Mouse (Mus musculus): ENCODE measurements around the gene Hpf1. TPM values are rescaled to one million over a fixed set of nuclear protein-coding genes. Genes with fewer than 3 reads are reported as not detected.

Hpf1 gene
- total and polyA plus RNA-seq, 3 experiments, result 73.2 to 83.5 TPM; not detected in 1

DNA sequence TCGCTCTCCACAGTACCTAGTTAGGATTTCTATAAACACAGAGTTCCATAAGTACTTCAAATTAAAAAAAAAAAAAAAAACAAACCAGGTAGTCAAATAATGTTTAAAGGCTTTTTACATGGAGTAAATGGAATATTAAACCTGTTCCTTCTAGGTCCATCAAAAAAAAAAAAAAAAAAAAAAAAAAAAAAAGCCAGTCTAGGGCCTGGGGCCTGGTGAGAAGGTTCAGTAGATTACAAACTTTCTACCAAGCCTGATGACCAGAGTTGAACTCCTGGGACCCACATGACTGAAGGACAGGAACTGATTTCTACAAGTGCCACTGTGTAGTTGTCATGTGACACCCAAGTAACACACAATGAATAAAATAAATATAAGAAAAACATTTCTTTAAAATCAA lies 61.5 kb downstream of the Hpf1 start:
- Histone ChIP-seq H3K9ac (ENCODE audit: control insufficient read depth, low read depth, low read length, poor library complexity, severe bottlenecking) (no peak overlapping the region; the same call in 1 of the 2 replicates), H3K4me1 (ENCODE audit: control insufficient read depth in 1 of 2, insufficient read depth in 2 of 2, low read length in 2 of 2) (peaks cover 24 to 31% of the 10 kb centered on the region in 2 experiments), H3K79me2 (ENCODE audit: control insufficient read depth, insufficient read depth, low read length, poor library complexity) (peaks cover 46% of the 10 kb centered on the region), H3K36me3 (ENCODE audit: control insufficient read depth in 1 of 2, insufficient read depth in 2 of 2, low read length in 2 of 2) (peaks cover 0 to 49% of the 10 kb centered on the region in 2 experiments; a peak in 3 of 4 replicates), H3K27ac (ENCODE audit: control insufficient read depth, low read depth, low read length) (no peak overlapping the region), H3K9me3 (replicated peaks; ENCODE audit: insufficient read depth, low read length) (no peaks in the 10 kb centered on the region), H3K4me3 (ENCODE audit: control insufficient read depth in 1 of 2, insufficient read depth in 1 of 2, low read depth in 2 of 2, low read length in 2 of 2) (peak overlapping the region in 1 of 2 experiments; percentile 84; a peak in 1 of 4 replicates), H3K27me3 (ENCODE audit: control insufficient read depth in 1 of 2, insufficient read depth in 2 of 2, low read length in 2 of 2) (no peaks in the 10 kb centered on the region)
- TF ChIP-seq ETS1 (IDR thresholded peaks at IDR 0.05; ENCODE audit: low read depth, low read length) (no peak), NRF1 (IDR thresholded peaks at IDR 0.05; ENCODE audit: insufficient read depth, low read depth, low read length, poor library complexity, severe bottlenecking) (no peak), USF1 (IDR thresholded peaks at IDR 0.05; ENCODE audit: low read depth, low read length) (peak; percentile 55; the same call in 1 of the 2 replicates), ZNF384 (IDR thresholded peaks at IDR 0.05; ENCODE audit: low read depth, low read length) (peak; percentile 79)
- DNase-seq (ENCODE audit: low read depth, low spot score), result no peak

DNA sequence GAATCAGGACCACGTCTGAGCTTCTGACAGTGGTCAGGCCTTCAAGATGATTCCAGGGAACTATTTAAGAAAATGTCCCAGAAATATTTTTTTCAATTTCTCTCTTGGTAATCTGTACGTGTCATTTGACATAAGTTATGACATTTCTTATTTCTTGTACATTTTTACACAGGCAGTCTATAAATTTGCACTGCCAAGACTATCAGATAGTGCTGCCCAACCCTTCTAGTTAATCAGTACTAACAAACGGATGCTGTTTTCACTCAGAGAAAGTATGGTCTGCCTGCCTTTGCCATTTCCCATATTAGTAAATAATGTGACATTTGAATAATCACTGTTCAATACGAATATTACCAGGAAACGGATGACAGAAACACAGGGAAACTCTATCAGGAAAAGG lies 62.6 kb downstream of the Hpf1 start:
- Histone ChIP-seq H3K27me3 (ENCODE audit: control insufficient read depth in 1 of 2, insufficient read depth in 2 of 2, low read length in 2 of 2) (no peaks in the 10 kb centered on the region), H3K27ac (ENCODE audit: control insufficient read depth, low read depth, low read length) (peak overlapping the region; percentile 60), H3K4me1 (ENCODE audit: control insufficient read depth in 1 of 2, insufficient read depth in 2 of 2, low read length in 2 of 2) (peaks cover 30 to 33% of the 10 kb centered on the region in 2 experiments)

DNA sequence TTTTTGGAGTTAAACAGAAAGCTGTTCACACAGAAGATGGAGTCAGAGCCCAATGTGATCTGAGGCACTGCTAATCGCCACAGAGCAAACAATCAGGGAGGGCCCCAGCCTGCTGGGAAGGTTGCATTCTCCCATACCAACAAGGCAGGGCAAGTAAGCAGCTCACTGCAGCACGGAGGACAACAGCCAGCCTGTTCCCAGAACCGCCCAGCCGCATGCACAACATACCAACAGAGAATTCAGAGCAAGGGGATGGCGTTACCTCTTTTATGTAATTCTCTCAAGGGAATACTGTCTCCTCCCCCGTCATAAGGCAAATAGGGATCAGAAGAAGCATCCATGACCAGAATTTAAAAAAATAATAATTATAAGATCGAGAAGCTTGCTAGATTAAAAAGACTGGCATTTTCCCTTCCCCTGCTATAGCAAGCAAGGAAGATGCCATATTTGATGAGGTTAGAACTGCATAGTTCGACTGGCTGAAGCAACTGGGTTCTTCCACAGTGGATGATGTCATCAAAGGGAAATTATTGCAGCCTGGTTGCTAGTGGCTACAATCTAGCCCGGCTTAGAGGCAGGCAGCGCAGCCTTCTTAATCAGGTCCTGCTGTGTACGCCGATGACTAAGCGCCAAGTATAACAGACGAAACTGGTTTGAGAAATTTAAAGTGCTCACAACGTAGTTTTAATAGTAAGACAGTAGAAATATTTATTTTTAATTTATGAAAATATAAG lies 64.2 kb downstream of the Hpf1 start:
- Histone ChIP-seq H3K9me3 (replicated peaks; ENCODE audit: insufficient read depth, low read length) (no peaks in the 10 kb centered on the region), H3K4me3 (ENCODE audit: control insufficient read depth in 1 of 2, insufficient read depth in 1 of 2, low read depth in 2 of 2, low read length in 2 of 2) (peak overlapping the region; percentile 84 to 85), H3K36me3 (ENCODE audit: control insufficient read depth in 1 of 2, insufficient read depth in 2 of 2, low read length in 2 of 2) (peaks cover 0 to 56% of the 10 kb centered on the region in 2 experiments; a peak in 3 of 4 replicates), H3K9ac (ENCODE audit: control insufficient read depth, low read depth, low read length, poor library complexity, severe bottlenecking) (peak overlapping the region; percentile 85), H3K27ac (ENCODE audit: control insufficient read depth, low read depth, low read length) (peak overlapping the region; percentile 98), H3K79me2 (ENCODE audit: control insufficient read depth, insufficient read depth, low read length, poor library complexity) (peaks cover 47% of the 10 kb centered on the region), H3K27me3 (ENCODE audit: control insufficient read depth in 1 of 2, insufficient read depth in 2 of 2, low read length in 2 of 2) (no peaks in the 10 kb centered on the region), H3K4me1 (ENCODE audit: control insufficient read depth in 1 of 2, insufficient read depth in 2 of 2, low read length in 2 of 2) (peaks cover 32 to 40% of the 10 kb centered on the region in 2 experiments)
- peak; percentile 97 for DNase-seq (ENCODE audit: low read depth, low spot score)
- TF ChIP-seq CHD1 (IDR thresholded peaks at IDR 0.05; ENCODE audit: low read depth, low read length), result 0 out of 2 replicates have a peak, but pooled peaks have one; percentile 29
- peak; percentile 99 for TF ChIP-seq ETS1 (IDR thresholded peaks at IDR 0.05; ENCODE audit: low read depth, low read length)
- TF ChIP-seq RCOR1 (IDR thresholded peaks at IDR 0.05; ENCODE audit: low read depth, low read length), result peak; percentile 44; the same call in 1 of the 2 replicates
- no peak for TF ChIP-seq MAZ (IDR thresholded peaks at IDR 0.05; ENCODE audit: low read depth, low read length)
- TF ChIP-seq GABPA (IDR thresholded peaks at IDR 0.05; ENCODE audit: low read depth, low read length), result peak; percentile 72
- no peak for TF ChIP-seq ZNF384 (IDR thresholded peaks at IDR 0.05; ENCODE audit: low read depth, low read length)
- peak; percentile 81 for TF ChIP-seq MAFK (IDR thresholded peaks at IDR 0.05; ENCODE audit: borderline replicate concordance, low read depth, low read length)
- TF ChIP-seq UBTF (IDR thresholded peaks at IDR 0.05; ENCODE audit: borderline replicate concordance, insufficient read depth, low read depth, low read length), result no peak
- no peak for TF ChIP-seq SMC3 (IDR thresholded peaks at IDR 0.05; ENCODE audit: low read depth, low read length)
- no peak for TF ChIP-seq BHLHE40 (IDR thresholded peaks at IDR 0.05; ENCODE audit: borderline replicate concordance, low read depth, low read length)
- no peak for TF ChIP-seq USF1 (IDR thresholded peaks at IDR 0.05; ENCODE audit: low read depth, low read length)
- no peak for TF ChIP-seq NRF1 (IDR thresholded peaks at IDR 0.05; ENCODE audit: insufficient read depth, low read depth, low read length, poor library complexity, severe bottlenecking)
- TF ChIP-seq TCF12 (IDR thresholded peaks at IDR 0.05; ENCODE audit: low read depth, low read length), result peak; percentile 93
- TF ChIP-seq RAD21 (IDR thresholded peaks at IDR 0.05; ENCODE audit: low read depth, low read length), result no peak
- no peak; the same call in 1 of the 2 replicates for TF ChIP-seq KAT2A (conservative IDR thresholded peaks at IDR 0.05; ENCODE audit: low read depth, low read length)
- TF ChIP-seq GATA1 (IDR thresholded peaks at IDR 0.05; ENCODE audit: low read depth, low read length), result peak; percentile 98
- peak in 1 of 2 experiments; percentile 55; a peak in 2 of 4 replicates for TF ChIP-seq POLR2A (IDR thresholded peaks at IDR 0.05; ENCODE audit: control insufficient read depth in 1 of 2, insufficient read depth in 1 of 2, low read depth in 1 of 2, low read length in 2 of 2, poor library complexity in 1 of 2)
- TF ChIP-seq MYC (IDR thresholded peaks at IDR 0.05; ENCODE audit: low read depth, low read length), result peak; percentile 51; the same call in 1 of the 2 replicates

More for the DNA sequence above, 62.6 kb downstream of the Hpf1 start:
- Histone ChIP-seq H3K79me2 (ENCODE audit: control insufficient read depth, insufficient read depth, low read length, poor library complexity) (peaks cover 46% of the 10 kb centered on the region), H3K9ac (ENCODE audit: control insufficient read depth, low read depth, low read length, poor library complexity, severe bottlenecking) (peak overlapping the region; percentile 46), H3K36me3 (ENCODE audit: control insufficient read depth in 1 of 2, insufficient read depth in 2 of 2, low read length in 2 of 2) (peaks cover 0 to 56% of the 10 kb centered on the region in 2 experiments; a peak in 3 of 4 replicates), H3K4me3 (ENCODE audit: control insufficient read depth in 1 of 2, insufficient read depth in 1 of 2, low read depth in 2 of 2, low read length in 2 of 2) (peak overlapping the region; percentile 27 to 84; a peak in 3 of 4 replicates), H3K9me3 (replicated peaks; ENCODE audit: insufficient read depth, low read length) (no peaks in the 10 kb centered on the region)
- peak; percentile 51; the same call in 1 of the 2 replicates for TF ChIP-seq TCF12 (IDR thresholded peaks at IDR 0.05; ENCODE audit: low read depth, low read length)
- TF ChIP-seq SIN3A (IDR thresholded peaks at IDR 0.05; ENCODE audit: low read length), result peak; percentile 88
- peak; percentile 66 for TF ChIP-seq RCOR1 (IDR thresholded peaks at IDR 0.05; ENCODE audit: low read depth, low read length)
- peak; percentile 78 for TF ChIP-seq MXI1 (IDR thresholded peaks at IDR 0.05; ENCODE audit: low read depth, low read length)
- no peak for TF ChIP-seq MAX (IDR thresholded peaks at IDR 0.05; ENCODE audit: low read length)
- TF ChIP-seq ETS1 (IDR thresholded peaks at IDR 0.05; ENCODE audit: low read depth, low read length), result peak; percentile 77
- peak; percentile 63 for TF ChIP-seq GATA1 (IDR thresholded peaks at IDR 0.05; ENCODE audit: low read depth, low read length)
- 0 out of 2 replicates have a peak, but pooled peaks have one; percentile 10 for TF ChIP-seq POLR2AphosphoS2 (IDR thresholded peaks at IDR 0.05; ENCODE audit: low read length)
- TF ChIP-seq EP300 (IDR thresholded peaks at IDR 0.05; ENCODE audit: low read depth in 1 of 2, low read length in 2 of 2), result peak; percentile 52 to 78; a peak in 2 of 4 replicates
- no peak for TF ChIP-seq ZKSCAN1 (IDR thresholded peaks at IDR 0.05; ENCODE audit: low read depth, low read length)
- TF ChIP-seq HCFC1 (IDR thresholded peaks at IDR 0.05; ENCODE audit: low read depth, low read length), result 0 out of 2 replicates have a peak, but pooled peaks have one; percentile 36
- DNase-seq (ENCODE audit: low read depth, low spot score), result peak; percentile 63
